Mouse (Mus musculus): Measurements from ENCODE around the gene Josd1.

DNA sequence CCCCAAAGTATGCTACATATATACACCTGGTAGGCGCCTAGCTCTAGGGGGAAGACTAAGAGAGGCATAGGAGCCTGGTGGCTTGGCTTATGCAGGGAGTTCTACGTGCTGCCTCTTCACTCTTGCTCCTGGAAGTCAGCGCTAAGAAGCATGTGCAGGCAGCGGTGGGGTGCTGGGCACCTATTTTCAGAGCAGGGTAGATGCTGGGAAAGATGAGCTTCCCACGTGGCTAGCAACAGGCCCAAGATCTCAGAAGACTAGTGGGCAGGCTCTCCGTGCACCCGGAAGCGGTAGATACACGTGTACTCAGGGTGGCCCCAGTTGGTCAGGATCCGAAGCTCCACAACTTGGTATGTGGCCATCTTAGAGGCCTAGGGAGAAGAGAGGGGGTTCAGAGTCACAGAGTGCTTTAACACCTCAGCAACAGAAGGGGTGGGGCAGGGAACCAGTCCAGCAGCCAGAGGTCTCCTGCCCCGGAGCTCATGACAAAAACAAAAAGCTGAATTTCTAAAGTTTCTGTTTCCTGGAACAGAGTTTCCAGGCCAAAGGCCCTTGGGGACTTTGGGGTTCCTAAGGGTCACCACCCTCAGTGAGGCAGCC, 37.6 kb upstream of the Josd1 start:
- TF ChIP-seq POLR2A (IDR thresholded peaks at IDR 0.05; ENCODE audit: low read depth, low read length) (no peak), CTCF (IDR thresholded peaks at IDR 0.05; ENCODE audit: borderline replicate concordance, insufficient read depth, low read length) (no peak)
